In the genomic region with DNA sequence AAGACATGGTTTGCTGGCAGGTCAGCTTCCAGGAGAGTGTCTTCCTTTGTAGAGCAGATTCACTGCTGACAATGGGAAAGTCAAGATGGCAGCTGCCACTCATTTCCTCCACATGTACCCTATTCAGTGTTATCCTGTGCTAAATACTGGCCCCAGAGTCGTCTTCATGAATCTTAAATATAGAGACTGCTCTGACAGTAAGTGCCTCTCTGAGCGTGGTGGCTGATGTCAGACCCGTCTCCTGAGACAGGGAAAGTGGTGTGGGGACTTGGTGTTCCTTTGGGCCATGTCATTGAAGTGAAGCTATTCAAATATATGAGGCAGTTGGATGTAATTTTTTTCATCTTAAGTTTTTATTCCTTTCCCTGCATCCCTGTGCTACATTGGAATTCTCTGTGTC, we compare ENCODE assay signal across 34 mouse cellular contexts.
"Had no signal": no experiment of that assay in that cellular context is flagged by ENCODE, and none has a peak within 500 bp of the region (broad histone marks: within the 10 kb centered on the region; RNA-seq: fewer than 3 reads in every experiment).

No protein-coding gene starts in this region.

- H3K4me1 ChIP-seq: hindbrain, embryonic 10.5 days; hindbrain, embryonic 12.5 days had no signal

- H3K9me3 ChIP-seq: heart, embryonic 10.5 days; heart, embryonic 12.5 days; heart, embryonic 13.5 days; heart, embryonic 15.5 days; hindbrain, embryonic 10.5 days; hindbrain, embryonic 12.5 days; hindbrain, embryonic 13.5 days; hindbrain, embryonic 15.5 days; intestine, embryonic 15.5 days; kidney, embryonic 15.5 days had no signal

- H3K4me2 ChIP-seq: heart, embryonic 11.5 days; heart, embryonic 12.5 days; heart, embryonic 13.5 days; heart, embryonic 15.5 days; hindbrain, embryonic 12.5 days; hindbrain, embryonic 13.5 days; hindbrain, embryonic 14.5 days; hindbrain, embryonic 15.5 days; intestine, embryonic 15.5 days; kidney, embryonic 15.5 days had no signal

- ATAC-seq: hindbrain, postnatal 0 days; inflammation-experienced regulatory T-cells, adult 6 months; intestine, embryonic 15.5 days; intestine, embryonic 16.5 days; intestine, postnatal 0 days had no signal

- H3K4me3 ChIP-seq: heart, embryonic 10.5 days; heart, embryonic 12.5 days; heart, embryonic 13.5 days; heart, embryonic 15.5 days; hindbrain, embryonic 10.5 days; hindbrain, embryonic 12.5 days; hindbrain, embryonic 13.5 days; hindbrain, embryonic 15.5 days; intestine, embryonic 15.5 days; kidney, embryonic 15.5 days; layer of hippocampus, adult 2 months had no signal

- DNase-seq: heart, postnatal 10 days; heart, postnatal 14 days; heart, postnatal 36 days; heart, postnatal 4 days; kidney, adult 11 months; kidney, adult 18-20 months; kidney, adult 2 months; kidney, adult 8-10 months; kidney, adult 9 months; kidney, postnatal 10 days; kidney, postnatal 14 days; kidney, postnatal 25 days; kidney, postnatal 36 days; kidney, postnatal 4 days; layer of hippocampus, adult 9-11 months; layer of hippocampus, postnatal 36 days had no signal

- H3K27me3 ChIP-seq: heart, embryonic 12.5 days; heart, embryonic 13.5 days; heart, embryonic 15.5 days; hindbrain, embryonic 12.5 days; hindbrain, embryonic 13.5 days; hindbrain, embryonic 15.5 days; intestine, embryonic 15.5 days; kidney, embryonic 15.5 days had no signal

- H3K9ac ChIP-seq: heart, embryonic 12.5 days; heart, embryonic 13.5 days; heart, embryonic 15.5 days; hindbrain, embryonic 12.5 days; hindbrain, embryonic 13.5 days; hindbrain, embryonic 14.5 days; hindbrain, embryonic 15.5 days; intestine, embryonic 15.5 days; kidney, embryonic 15.5 days had no signal

- H3K27ac ChIP-seq: heart, embryonic 10.5 days; heart, embryonic 13.5 days; heart, embryonic 15.5 days; hindbrain, embryonic 10.5 days; hindbrain, embryonic 12.5 days; hindbrain, embryonic 13.5 days; hindbrain, embryonic 14.5 days; hindbrain, embryonic 15.5 days; hindbrain, postnatal 0 days; intestine, embryonic 15.5 days; kidney, embryonic 15.5 days; kidney, postnatal 0 days; layer of hippocampus, adult 2 months had no signal

- H3K36me3 ChIP-seq: hindbrain, embryonic 15.5 days had no signal
